Mouse (Mus musculus): ENCODE data around the gene Hoxa6. TPM values are rescaled to one million over a fixed set of nuclear protein-coding genes. Genes with fewer than 3 reads are reported as not detected.

Hoxa6 gene
- polyA plus RNA-seq, 1 experiment from 2014 or later = not detected

MicroRNAs encoded within 50 kb of the gene (microRNA counts, 519-probe panel; counts per million panel counts)
- microRNA mmu-miR-196b = not detected

Small RNA genes within 50 kb of the gene (microRNA-seq; reads per million reads assigned to microRNA genes)
- 32.3 reads per million, percentile 43 among the genes with 10 or more reads in this experiment for gene Mir196b

Other genes starting within 250 kb of the Hoxa6 start
- 5.7 and 7.3 TPM in 2 replicates for gene Skap2, start 196.2 kb downstream of the Hoxa6 start, polyA plus RNA-seq (2014; fragmentation: Nextera tagmentation; extraction: Ambion mirVana)
- gene Hoxa1, start 50.4 kb downstream of the Hoxa6 start, polyA plus RNA-seq (2014; fragmentation: Nextera tagmentation; extraction: Ambion mirVana) = not detected in 2 replicates
- gene Hoxa2, start 43.9 kb downstream of the Hoxa6 start, polyA plus RNA-seq (2014; fragmentation: Nextera tagmentation; extraction: Ambion mirVana) = not detected in 2 replicates
- gene 5730596B20Rik, start 31.2 kb downstream of the Hoxa6 start, polyA plus RNA-seq (2014; fragmentation: Nextera tagmentation; extraction: Ambion mirVana) = not detected in 2 replicates
- gene Hoxa4, start 17.0 kb downstream of the Hoxa6 start, polyA plus RNA-seq (2014; fragmentation: Nextera tagmentation; extraction: Ambion mirVana) = not detected in 2 replicates
- gene Hoxa5, start 4.1 kb downstream of the Hoxa6 start, polyA plus RNA-seq (2014; fragmentation: Nextera tagmentation; extraction: Ambion mirVana) = 0.26 TPM in 1 of 2 replicates, not detected in the other
- not detected in 2 replicates for gene Hoxa3, start 4.6 kb upstream of the Hoxa6 start, polyA plus RNA-seq (2014; fragmentation: Nextera tagmentation; extraction: Ambion mirVana)
- gene Gm28308, start 4.6 kb upstream of the Hoxa6 start, polyA plus RNA-seq (2014; fragmentation: Nextera tagmentation; extraction: Ambion mirVana) = not detected in 2 replicates
- not detected in 2 replicates for gene Hoxa7, start 13.1 kb upstream of the Hoxa6 start, polyA plus RNA-seq (2014; fragmentation: Nextera tagmentation; extraction: Ambion mirVana)
- gene Hoxa9, start 22.4 kb upstream of the Hoxa6 start, polyA plus RNA-seq (2014; fragmentation: Nextera tagmentation; extraction: Ambion mirVana) = not detected in 2 replicates
- gene Hoxa10, start 32.1 kb upstream of the Hoxa6 start, polyA plus RNA-seq (2014; fragmentation: Nextera tagmentation; extraction: Ambion mirVana) = not detected in 2 replicates
- gene Hoxa11, start 37.1 kb upstream of the Hoxa6 start, polyA plus RNA-seq (2014; fragmentation: Nextera tagmentation; extraction: Ambion mirVana) = not detected in 2 replicates
- gene Hoxa13, start 52.2 kb upstream of the Hoxa6 start, polyA plus RNA-seq (2014; fragmentation: Nextera tagmentation; extraction: Ambion mirVana) = not detected in 2 replicates
- gene Evx1, start 104.8 kb upstream of the Hoxa6 start, polyA plus RNA-seq (2014; fragmentation: Nextera tagmentation; extraction: Ambion mirVana) = not detected in 2 replicates

All from forebrain, embryonic 14.5 days (tissue).